Mouse (Mus musculus): ENCODE measurements at regions not wholly inside any gene's neighbourhood (a gene's known extent, or its start where the extent isn't known, plus 50 kb on each side); places are given as distances from the start of the nearest gene placed in this dataset.
A peak's percentile ranks its signal among the peaks of the same experiment; 100 is the strongest.
"Not testable (repeated sequence)": the region's sequence is repeated elsewhere in the genome, so short reads cannot be mapped to it uniquely, and the experiment has no call there.

- no peak overlapping the region for H3K27ac ChIP-seq (ENCODE audit: low read depth, low read length)
- peak; percentile 90 for ATAC-seq
- H3K4me3 ChIP-seq (ENCODE audit: low read depth, low read length): peak overlapping the region; percentile 8
- 4% methylated on average over 18 of the region's 18 CpGs for WGBS
- H3K9me3 ChIP-seq (replicated peaks; ENCODE audit: control insufficient read depth, low read length): no peaks in the 10 kb centered on the region
- H3K4me2 ChIP-seq (ENCODE audit: low read length): peak overlapping the region; percentile 39
- H3K36me3 ChIP-seq (ENCODE audit: control insufficient read depth, insufficient read depth, low read length): no peaks in the 10 kb centered on the region
- peak; percentile 79 for DNase-seq (ENCODE audit: low spot score)
- H3K27me3 ChIP-seq (replicated peaks; ENCODE audit: control insufficient read depth, insufficient read depth, low read length): no peaks in the 10 kb centered on the region
- H3K4me1 ChIP-seq (ENCODE audit: control insufficient read depth, insufficient read depth, low read length): peaks cover 7% of the 10 kb centered on the region
- H3K9ac ChIP-seq (ENCODE audit: low read length): peak overlapping the region; percentile 6; the same call in 1 of the 2 replicates
Observed at GRCm38 (mm10) chr7:92984701-92985682, 94.7 kb upstream of the Fam181b start.

DNA sequence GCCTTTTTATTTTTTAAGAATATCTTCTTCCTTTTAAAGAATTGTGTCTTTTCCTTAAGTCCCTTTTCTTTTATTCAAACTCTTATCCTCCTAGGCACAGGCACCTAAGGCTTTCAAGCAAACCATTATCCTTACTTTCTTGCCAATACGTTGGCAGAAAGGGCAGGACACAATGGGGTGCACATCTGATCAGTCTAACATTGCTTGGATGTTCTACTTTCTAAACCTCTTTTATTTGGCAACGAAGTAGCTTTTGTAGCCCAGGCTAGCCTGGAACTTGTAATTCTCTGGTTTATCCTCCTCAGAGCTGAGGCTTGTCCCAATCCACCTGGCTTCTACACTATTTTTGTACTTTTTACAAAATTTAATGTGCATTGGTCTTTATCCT is 94.0 kb upstream of the Fam181b start:
- Histone ChIP-seq H3K36me3 (ENCODE audit: control insufficient read depth, insufficient read depth, low read length) (no peaks in the 10 kb centered on the region), H3K27me3 (replicated peaks; ENCODE audit: control insufficient read depth, insufficient read depth, low read length) (no peaks in the 10 kb centered on the region), H3K27ac (ENCODE audit: low read depth, low read length) (no peak overlapping the region), H3K4me3 (ENCODE audit: low read depth, low read length) (no peak overlapping the region), H3K9me3 (replicated peaks; ENCODE audit: control insufficient read depth, low read length) (no peaks in the 10 kb centered on the region), H3K9ac (ENCODE audit: low read length) (0 out of 2 replicates have a peak overlapping the region, but pooled peaks have one; percentile 3), H3K4me2 (ENCODE audit: low read length) (no peak overlapping the region; the same call in 1 of the 2 replicates), H3K4me1 (ENCODE audit: control insufficient read depth, insufficient read depth, low read length) (peaks cover 7% of the 10 kb centered on the region)
- ATAC-seq (no peak), DNase-seq (ENCODE audit: low spot score) (peak; percentile 5)
- 14% methylated on average over 2 of the region's 2 CpGs for WGBS

DNA sequence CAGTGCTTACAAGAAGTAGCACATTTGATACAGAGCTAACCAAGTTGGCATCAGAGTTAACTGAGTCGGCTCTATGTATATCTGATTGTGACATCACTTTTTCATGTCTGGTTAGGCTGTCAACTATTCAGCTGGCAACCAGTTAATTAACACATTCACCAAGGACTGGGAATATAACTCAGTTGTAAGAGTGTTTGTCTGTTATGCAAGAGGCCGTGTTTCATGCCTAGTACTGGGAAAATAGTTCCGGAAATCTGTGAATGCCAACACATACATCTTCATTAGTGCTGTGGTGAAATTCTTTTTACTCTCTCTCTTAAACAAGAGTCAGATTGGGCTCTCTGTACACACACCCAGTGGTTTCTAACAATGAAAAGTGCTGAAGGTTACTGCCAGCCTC is 80.8 kb upstream of the Fam181b start:
- no peaks in the 10 kb centered on the region for H3K27me3 ChIP-seq (replicated peaks; ENCODE audit: control insufficient read depth, insufficient read depth, low read length)
- H3K4me2 ChIP-seq (ENCODE audit: low read length): no peak overlapping the region
- no peak overlapping the region for H3K9ac ChIP-seq (ENCODE audit: low read length)
- H3K36me3 ChIP-seq (ENCODE audit: control insufficient read depth, insufficient read depth, low read length): no peaks in the 10 kb centered on the region
- WGBS: 82% methylated on average over 3 of the region's 3 CpGs
- no peaks in the 10 kb centered on the region for H3K9me3 ChIP-seq (replicated peaks; ENCODE audit: control insufficient read depth, low read length)
- H3K4me3 ChIP-seq (ENCODE audit: low read depth, low read length): no peak overlapping the region
- H3K4me1 ChIP-seq (ENCODE audit: control insufficient read depth, insufficient read depth, low read length): no peaks in the 10 kb centered on the region
- ATAC-seq: no peak
- no peak for DNase-seq (ENCODE audit: low spot score)
- H3K27ac ChIP-seq (ENCODE audit: low read depth, low read length): no peak overlapping the region

DNA sequence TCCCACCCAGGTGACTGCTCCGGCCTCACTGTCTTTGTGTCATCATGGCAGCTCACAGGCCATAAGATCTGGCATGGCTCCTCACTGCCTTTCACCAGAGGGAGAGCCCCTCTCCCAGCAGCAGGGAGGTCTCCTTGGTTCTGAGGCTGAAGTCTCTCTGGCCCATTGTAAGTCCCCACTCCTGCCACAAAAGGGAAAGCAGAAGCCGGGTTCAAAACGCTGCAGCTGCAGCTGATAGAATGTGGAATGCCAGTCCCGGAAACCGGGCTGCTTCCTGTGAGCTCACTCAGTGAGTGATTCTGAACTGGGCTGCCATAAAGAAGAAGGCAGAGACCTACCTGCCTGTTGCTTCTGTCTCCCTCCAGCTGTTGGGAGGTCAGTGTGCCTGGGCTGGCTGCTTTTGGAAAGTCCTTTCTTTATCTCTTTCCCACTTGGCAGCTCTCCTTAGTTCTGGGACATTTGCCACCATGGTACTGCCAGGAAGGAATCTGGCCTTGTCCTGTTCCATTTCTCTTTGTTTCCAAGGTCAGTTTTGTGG is 72.9 kb upstream of the Fam181b start:
- H3K36me3 ChIP-seq (ENCODE audit: control insufficient read depth, insufficient read depth, low read length); H3K27me3 ChIP-seq (replicated peaks; ENCODE audit: control insufficient read depth, insufficient read depth, low read length); H3K9me3 ChIP-seq (replicated peaks; ENCODE audit: control insufficient read depth, low read length); H3K4me2 ChIP-seq (ENCODE audit: low read length); H3K9ac ChIP-seq (ENCODE audit: low read length); H3K27ac ChIP-seq (ENCODE audit: low read depth, low read length); H3K4me3 ChIP-seq (ENCODE audit: low read depth, low read length); H3K4me1 ChIP-seq (ENCODE audit: control insufficient read depth, insufficient read depth, low read length): not testable (repeated sequence)
- ATAC-seq (peak; percentile 71), DNase-seq (ENCODE audit: low spot score) (peak; percentile 57)
- WGBS: 17% methylated on average over 5 of the region's 5 CpGs

GRCm38 (mm10) chr7:93007721-93008120 is 71.9 kb upstream of the Fam181b start:
- no peak overlapping the region for H3K27ac ChIP-seq (ENCODE audit: low read depth, low read length)
- H3K9me3 ChIP-seq (replicated peaks; ENCODE audit: control insufficient read depth, low read length): no peaks in the 10 kb centered on the region
- H3K27me3 ChIP-seq (replicated peaks; ENCODE audit: control insufficient read depth, insufficient read depth, low read length): no peaks in the 10 kb centered on the region
- H3K4me3 ChIP-seq (ENCODE audit: low read depth, low read length): no peak overlapping the region
- H3K4me2 ChIP-seq (ENCODE audit: low read length): no peak overlapping the region
- 0 out of 2 replicates have a peak, but pooled peaks have one; percentile 53 for ATAC-seq
- 6% methylated on average over 4 of the region's 4 CpGs for WGBS
- H3K4me1 ChIP-seq (ENCODE audit: control insufficient read depth, insufficient read depth, low read length): peaks cover 3% of the 10 kb centered on the region; the same call in 1 of the 2 replicates
- no peak overlapping the region for H3K9ac ChIP-seq (ENCODE audit: low read length)
- no peaks in the 10 kb centered on the region for H3K36me3 ChIP-seq (ENCODE audit: control insufficient read depth, insufficient read depth, low read length)
- peak; percentile 64 for DNase-seq (ENCODE audit: low spot score)

DNA sequence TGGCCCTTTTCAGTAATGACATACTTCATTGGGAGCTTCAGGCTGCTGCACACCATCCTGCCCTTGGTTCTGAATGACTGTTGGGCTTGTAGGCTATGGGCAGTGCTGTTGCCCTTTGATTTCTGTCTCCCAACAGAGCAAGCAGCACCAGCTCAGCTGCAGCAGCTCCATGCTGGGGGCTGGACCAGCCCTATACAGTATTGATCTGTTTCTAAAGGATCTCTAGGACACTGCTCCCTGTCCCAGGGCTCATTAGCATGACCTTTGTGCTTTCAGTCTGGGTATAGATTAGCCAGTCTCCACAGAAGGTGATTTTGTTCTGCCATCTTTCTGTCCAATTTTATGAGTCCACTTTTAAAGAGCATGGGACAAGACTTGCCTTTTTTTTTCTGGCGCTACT is 60.3 kb upstream of the Fam181b start:
- Histone ChIP-seq H3K4me3 (ENCODE audit: low read depth, low read length) (no peak overlapping the region), H3K27ac (ENCODE audit: low read depth, low read length) (no peak overlapping the region), H3K4me1 (ENCODE audit: control insufficient read depth, insufficient read depth, low read length) (no peaks in the 10 kb centered on the region), H3K9ac (ENCODE audit: low read length) (no peak overlapping the region), H3K36me3 (ENCODE audit: control insufficient read depth, insufficient read depth, low read length) (no peaks in the 10 kb centered on the region), H3K27me3 (replicated peaks; ENCODE audit: control insufficient read depth, insufficient read depth, low read length) (no peaks in the 10 kb centered on the region), H3K4me2 (ENCODE audit: low read length) (no peak overlapping the region), H3K9me3 (replicated peaks; ENCODE audit: control insufficient read depth, low read length) (no peaks in the 10 kb centered on the region)
- no peak for DNase-seq (ENCODE audit: low spot score)
- no peak for ATAC-seq
- 92% methylated on average over 1 of the region's 1 CpGs for WGBS

GRCm38 (mm10) chr7:93023489-93024130 is 56.1 kb upstream of the Fam181b start:
- no peak overlapping the region for H3K27ac ChIP-seq (ENCODE audit: low read depth, low read length)
- no peaks in the 10 kb centered on the region for H3K4me1 ChIP-seq (ENCODE audit: control insufficient read depth, insufficient read depth, low read length)
- H3K9ac ChIP-seq (ENCODE audit: low read length): no peak overlapping the region
- no peaks in the 10 kb centered on the region for H3K36me3 ChIP-seq (ENCODE audit: control insufficient read depth, insufficient read depth, low read length)
- H3K4me3 ChIP-seq (ENCODE audit: low read depth, low read length): no peak overlapping the region
- DNase-seq (ENCODE audit: low spot score) (no peak), ATAC-seq (no peak)
- H3K4me2 ChIP-seq (ENCODE audit: low read length): no peak overlapping the region
- WGBS: 8% methylated on average over 5 of the region's 5 CpGs
- no peaks in the 10 kb centered on the region for H3K9me3 ChIP-seq (replicated peaks; ENCODE audit: control insufficient read depth, low read length)
- H3K27me3 ChIP-seq (replicated peaks; ENCODE audit: control insufficient read depth, insufficient read depth, low read length): no peaks in the 10 kb centered on the region

DNA sequence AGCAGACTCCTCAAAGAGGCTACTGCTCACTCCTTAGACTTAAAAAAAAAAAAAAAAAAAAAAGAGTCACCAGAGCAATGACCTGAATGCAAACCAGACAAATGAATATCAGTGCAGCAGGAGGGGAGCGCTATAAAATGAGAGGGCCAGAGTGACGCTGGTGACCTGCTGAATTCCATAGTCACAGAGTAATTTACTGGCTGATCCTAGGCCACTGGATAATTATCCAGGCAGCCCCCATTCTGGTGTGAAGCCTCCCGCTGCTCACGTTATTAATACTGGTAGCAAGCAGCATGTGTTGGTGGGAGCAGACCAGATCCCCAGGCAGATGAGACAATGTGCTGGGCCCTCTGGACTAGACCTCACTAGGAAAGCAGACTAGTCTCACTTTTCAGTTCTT is 53.4 kb upstream of the Fam181b start:
- Histone ChIP-seq H3K27ac (ENCODE audit: low read depth, low read length) (no peak overlapping the region), H3K4me3 (ENCODE audit: low read depth, low read length) (no peak overlapping the region), H3K4me2 (ENCODE audit: low read length) (no peak overlapping the region), H3K4me1 (ENCODE audit: control insufficient read depth, insufficient read depth, low read length) (no peaks in the 10 kb centered on the region), H3K27me3 (replicated peaks; ENCODE audit: control insufficient read depth, insufficient read depth, low read length) (no peaks in the 10 kb centered on the region), H3K9me3 (replicated peaks; ENCODE audit: control insufficient read depth, low read length) (no peaks in the 10 kb centered on the region), H3K36me3 (ENCODE audit: control insufficient read depth, insufficient read depth, low read length) (no peaks in the 10 kb centered on the region), H3K9ac (ENCODE audit: low read length) (no peak overlapping the region)
- ATAC-seq (no peak), DNase-seq (ENCODE audit: low spot score) (no peak)
- WGBS: 28% methylated on average over 4 of the region's 4 CpGs

All from forebrain, embryonic 14.5 days (tissue).